Mouse (Mus musculus) 3134 (cell line): Measurements from ENCODE around the gene Sdr9c7.
"Not testable (repeated sequence)": the region's sequence is repeated elsewhere in the genome, so short reads cannot be mapped to it uniquely, and the experiment has no call there.

Source experiments
- DNase-seq: peaks from one replicate; pipeline ENCODE4 v3.0.0-alpha.2; 2011; ENCODE audit warnings: low spot score; ENCODE audit not compliant: insufficient read length; ENCODE audit errors: extremely low read depth

The Sdr9c7 gene

DNA sequence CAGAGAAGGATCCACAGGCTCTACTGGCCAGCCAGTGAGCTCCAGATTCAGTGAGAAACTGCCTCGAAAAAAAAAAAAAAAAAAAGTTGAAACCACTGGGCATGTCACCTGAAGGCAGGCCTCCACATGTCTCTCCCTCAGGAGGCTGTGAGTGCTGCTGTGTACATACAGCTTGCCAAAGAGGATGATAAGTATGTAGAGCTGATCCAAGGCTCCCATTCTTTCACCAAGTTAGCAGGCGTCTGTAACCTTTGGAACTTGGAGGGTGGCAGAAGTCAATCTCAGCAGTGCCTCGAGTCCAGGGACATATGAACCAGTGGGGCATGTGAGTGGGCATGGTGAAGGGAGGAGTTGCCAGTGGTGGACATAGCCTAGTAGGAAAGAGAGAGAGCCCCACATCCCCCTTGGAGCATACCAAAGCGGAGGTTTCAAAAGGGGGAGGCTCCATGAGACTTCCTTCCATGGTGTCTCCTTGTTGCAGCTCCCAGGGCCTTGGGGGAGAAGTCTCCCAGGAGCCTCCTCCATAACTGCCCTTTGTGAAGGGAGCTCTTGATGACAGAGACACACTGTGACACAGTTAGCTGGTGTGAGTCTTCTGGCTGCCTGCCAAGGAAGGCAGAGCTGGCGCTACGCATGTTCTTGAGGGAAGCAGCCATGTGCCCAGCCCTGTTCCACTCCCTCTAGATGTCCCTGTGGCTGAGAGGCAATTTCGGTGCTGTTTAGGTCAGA, 6.6 kb downstream of the Sdr9c7 start:
- no peak for DNase-seq

DNA sequence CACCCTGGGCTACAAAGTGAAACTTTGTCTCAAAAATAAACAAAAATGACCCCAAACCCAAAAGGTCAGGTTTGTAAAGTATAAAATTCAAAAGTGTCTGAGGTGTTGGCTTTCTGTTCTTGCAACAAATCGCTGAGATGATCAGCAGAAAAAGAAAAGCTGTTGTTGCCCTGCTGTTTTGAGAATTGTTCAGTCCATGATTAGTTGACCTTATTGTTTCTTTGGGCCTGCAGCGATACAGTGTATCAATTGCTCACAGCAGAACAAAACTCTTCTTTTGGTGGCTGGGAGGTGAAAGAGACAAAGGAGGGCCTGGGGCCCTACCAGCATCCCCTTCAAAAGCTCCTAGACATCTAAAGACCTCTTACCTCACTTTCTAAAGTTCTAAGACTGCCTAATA, 7.8 kb downstream of the Sdr9c7 start:
- DNase-seq = no peak

DNA sequence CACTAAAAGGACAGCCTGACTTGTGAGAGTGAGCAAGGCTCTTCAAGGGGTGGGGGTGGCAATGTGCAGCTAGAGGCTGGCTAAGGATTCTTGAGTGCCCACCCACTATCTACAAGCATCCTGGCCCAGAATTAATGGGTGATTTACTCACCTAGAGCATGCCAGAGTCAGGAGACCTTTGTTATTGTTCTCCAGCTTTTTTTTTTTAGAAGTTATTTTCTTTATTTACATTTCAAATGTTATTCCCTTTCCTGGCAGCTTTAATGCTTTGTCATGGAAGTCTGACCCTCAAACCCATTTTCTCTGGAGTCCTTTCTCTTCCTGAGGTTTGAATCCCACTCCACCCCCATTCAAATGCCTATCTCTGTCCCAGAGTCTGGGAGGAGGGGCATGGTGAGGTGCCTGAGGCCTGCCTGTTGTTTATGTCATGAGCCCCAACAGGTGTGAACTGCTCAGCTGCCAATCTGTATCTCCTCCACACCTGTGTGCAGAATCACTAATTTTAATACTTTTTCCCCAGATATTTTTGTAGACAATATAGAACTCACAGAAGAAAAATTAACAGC, 9.2 kb downstream of the Sdr9c7 start:
- no peak for DNase-seq

DNA sequence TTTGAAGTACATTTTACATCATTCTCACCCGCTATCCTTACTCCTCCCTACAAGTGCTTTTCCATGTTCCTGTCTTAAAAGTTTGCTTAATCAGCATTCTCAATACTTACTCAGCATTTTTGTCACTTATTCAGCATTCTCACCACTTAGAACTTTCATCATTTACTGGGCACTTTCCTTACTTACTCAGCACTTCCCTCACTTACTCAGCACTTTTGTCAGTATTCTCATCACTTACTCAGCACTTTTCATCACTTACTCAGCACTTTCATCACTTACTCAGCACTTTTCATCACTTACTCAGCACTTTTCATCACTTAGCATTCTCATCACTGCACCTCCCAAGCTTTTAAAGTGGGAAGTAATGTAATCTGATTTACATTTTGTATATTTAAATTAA, 17.3 kb downstream of the Sdr9c7 start:
- no peak for DNase-seq

DNA sequence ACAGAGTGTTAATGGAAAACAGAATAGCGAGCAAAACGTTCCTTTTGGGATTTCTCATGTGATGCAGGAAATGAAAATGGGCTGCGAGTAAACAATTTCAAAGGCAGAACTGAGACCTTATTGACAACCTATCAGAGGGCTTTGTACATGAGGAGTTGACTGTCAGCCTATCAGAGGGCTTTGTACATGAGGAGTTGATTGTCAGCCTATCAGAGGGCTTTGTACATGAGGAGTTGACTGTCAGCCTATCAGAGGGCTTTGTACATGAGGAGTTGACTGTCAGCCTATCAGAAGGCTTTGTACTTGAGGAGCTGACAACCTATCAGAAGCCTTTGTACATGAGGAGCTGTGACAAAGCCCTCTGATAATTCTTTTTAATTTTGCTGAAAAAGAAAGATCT, 18.9 kb downstream of the Sdr9c7 start:
- not testable (repeated sequence) for DNase-seq

DNA sequence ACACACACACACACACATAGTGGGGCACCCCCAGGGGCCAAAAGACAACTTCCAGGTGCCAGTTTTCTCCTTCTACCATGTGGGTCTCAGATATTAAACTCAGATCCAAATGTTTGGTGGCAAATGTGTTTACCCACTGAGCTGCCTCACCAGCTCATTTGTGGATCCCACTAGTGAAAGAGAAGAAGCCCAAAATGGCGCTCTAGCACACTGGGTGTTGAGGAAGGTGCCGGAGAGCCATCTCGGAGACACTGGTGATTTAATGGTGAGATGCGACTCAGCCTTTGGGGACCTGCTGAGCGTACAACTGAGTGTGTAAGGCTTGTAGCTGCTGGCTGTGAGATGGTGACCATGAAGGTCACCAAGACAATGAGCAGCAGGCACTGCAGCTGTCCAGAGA, 19.3 kb downstream of the Sdr9c7 start:
- DNase-seq = no peak

DNA sequence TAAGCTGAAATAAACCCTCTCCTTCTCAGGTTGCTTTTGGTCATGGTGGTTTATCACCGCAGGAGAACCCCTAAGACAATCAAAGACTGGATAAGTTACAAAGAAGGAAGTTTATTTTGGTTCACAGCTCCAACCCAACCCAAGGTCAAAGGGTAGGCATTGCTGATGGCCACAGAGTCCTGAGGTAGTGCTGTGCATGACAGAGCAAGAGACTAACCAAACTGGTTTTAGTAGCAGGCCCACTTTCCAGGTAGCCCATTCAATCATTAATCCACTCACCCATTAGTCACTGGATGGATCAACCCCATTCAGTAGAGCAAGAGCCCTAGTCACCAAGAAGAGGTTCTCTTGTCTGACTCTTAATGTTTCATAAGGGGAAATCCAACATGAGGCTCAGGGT, 23.9 kb downstream of the Sdr9c7 start:
- DNase-seq = no peak

DNA sequence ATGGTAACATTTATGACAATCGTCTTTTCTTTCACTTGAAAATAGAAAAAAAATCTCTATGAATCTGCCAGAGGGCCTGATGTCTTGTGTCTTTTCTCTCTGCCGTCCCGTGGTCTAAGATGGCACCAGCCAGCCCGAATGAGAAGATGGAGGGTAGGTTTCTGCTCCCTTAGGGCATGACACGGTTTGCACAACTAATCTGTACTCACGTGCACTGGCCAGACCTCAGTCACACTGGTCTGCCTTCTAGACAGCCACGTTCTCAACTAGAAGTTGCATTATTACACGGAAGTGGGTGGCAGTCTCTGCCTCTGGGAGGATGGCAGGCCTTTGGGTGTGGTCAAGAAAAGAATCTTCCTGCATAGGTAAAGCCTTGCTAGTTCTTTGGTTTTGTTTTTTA, 24.7 kb downstream of the Sdr9c7 start:
- DNase-seq = no peak

DNA sequence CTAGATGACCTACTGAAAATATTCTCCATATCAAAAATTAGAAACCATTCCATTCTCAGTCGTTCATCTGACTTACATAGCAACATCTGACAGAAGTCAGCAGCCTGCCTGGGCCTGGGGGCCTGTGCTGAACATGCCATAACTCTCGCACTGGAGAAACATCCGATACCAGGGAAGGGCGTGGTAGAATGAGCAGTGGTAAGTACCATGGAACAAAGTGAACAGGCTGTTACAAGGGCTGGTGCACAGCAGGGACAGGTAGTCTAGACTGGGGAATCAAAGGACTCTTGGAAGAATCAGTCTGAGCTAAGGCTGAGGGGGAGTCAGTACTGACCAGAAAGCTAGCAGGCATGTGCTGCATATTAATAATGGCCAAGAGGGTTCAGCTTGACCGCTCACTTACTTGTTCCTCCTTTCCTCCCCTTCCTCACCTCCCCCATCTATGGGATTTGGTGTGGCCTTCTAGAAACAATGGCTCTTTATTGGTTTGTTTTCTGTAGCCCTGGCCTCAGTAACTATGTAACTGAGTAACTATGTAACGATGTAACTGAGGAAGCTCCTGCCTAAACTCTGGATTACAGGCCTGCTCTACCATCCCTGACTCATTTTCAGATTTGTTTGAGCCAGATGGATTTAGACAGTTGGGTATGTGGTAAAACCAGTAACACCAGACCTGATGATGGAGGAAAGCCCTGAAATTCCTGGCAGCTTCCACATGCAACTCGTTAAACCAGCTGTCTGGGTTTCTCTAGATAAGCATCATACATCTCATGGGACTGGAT, 26.5 kb downstream of the Sdr9c7 start:
- DNase-seq = no peak

DNA sequence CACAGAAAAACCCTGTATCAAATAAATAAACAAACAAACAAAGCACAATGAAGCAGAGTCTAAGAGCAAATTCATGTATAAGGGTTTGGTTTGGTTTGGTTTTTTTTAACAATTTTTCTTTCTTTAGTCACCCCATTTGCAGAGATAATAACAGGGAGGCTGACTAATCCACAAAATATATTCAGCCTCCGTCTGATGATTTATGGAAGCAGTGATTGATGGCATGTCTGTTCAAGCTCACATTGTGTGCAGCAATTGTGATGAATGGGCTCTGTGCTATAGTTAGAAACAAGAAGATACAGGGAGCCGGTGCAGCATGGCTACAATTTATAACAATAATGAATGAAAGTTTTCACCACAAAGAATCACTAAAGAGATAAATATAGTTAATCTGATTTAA, 29.4 kb downstream of the Sdr9c7 start:
- DNase-seq = no peak

DNA sequence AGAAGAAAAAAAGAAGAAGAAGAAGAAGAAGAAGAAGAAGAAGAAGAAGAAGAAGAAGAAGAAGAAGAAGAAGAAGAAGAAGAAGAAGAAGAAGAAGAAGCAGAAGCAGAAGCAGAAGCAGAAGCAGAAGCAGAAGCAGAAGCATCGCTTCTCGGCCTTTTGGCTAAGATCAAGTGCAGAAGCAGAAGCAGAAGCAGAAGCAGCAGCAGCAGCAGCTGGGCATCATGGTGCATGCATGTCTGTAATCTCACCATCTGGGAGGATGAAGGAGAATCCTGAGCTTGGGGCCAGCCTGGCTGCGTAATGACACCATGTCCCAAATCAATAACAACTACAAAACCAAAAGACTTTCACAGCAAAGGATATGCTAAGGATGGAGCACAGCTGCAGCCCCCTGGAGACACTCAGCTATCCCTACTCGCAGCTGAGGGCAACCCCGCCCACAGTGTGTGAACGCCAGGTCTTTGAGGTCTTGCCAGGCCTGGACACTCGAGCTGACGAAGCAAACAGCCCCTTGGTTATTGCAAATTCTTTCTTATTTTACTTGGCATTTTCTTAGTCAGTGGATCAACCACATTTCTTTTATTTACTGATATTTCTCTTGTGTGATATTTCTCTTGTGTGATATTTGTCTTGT, 34.1 kb downstream of the Sdr9c7 start:
- DNase-seq = no peak

DNA sequence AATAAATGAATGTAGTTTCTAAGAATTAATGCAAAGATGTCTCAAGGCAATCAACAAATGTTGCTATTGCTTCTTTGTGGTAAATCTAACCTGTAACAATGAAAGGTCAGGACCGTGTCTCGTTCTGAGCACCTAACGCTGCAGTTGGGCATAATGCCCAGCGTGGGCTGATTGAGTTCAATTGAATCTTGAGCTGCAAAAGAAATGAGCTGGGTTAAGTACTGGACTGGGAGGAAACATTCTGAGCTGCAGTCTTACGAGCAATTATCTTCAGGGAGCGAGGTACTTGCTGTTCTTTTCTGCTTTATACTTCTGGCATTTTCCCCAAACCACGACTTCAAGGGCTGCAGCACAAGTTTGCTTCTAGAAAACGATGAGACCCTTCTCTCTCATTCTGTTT, 38.0 kb downstream of the Sdr9c7 start:
- DNase-seq = no peak

DNA sequence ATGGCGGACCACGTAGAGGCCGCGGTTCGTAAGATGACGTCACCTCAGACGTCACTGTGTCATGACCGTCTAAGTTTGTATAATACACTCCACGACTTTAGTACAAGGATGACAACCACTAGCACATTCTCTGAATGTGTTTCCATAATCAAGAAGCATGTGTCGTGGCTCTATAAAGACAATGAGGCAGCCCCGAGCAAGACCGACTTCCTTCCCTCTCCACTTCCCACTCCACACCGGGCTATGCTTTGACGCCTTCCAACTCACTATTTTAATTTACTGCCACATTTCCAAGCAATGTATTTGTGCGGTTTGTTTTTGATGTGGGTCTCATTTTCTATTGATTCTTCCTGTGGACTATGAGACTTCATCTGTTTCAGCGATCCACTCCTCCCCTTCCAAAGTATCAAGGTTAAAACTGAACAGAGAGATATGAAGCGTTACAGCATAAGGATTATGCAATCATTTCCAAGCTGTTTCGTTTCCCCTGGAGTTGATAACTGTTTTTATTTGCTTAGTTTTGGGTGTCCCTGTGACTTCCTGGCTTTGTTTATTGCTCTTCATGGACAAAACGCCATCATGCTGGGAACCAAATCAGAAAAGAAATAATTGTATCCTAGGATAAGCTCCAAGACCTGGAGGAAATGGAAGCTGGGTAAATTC, 38.6 kb downstream of the Sdr9c7 start:
- no peak for DNase-seq

DNA sequence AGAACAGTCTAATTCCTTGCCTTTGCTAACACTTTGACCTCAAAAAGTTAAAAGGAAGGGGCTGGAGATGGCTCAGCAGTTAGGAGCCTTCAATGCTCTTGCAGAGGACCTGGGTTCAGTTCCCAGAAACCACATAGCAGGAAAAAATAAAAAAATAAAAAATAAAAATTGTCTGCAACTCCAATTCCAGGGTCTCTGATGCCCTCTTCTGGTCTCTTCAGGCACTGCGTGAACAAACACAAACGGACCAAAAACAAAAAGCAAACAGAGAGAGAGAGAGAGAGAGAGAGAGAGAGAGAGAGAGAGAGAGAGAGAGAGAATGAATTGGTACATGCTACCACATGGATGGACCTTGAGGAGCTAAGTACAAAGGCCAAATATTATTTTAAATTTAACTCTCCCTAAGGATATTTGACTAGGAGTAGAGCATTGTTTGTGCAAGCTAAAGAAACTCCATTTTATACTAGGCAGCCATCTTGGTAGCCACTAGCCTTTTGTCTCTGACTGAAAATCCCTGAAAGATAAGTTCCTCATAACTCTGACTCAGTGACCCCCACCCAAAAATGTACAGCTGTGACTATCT, 39.2 kb downstream of the Sdr9c7 start:
- peak; percentile 47 for DNase-seq

DNA sequence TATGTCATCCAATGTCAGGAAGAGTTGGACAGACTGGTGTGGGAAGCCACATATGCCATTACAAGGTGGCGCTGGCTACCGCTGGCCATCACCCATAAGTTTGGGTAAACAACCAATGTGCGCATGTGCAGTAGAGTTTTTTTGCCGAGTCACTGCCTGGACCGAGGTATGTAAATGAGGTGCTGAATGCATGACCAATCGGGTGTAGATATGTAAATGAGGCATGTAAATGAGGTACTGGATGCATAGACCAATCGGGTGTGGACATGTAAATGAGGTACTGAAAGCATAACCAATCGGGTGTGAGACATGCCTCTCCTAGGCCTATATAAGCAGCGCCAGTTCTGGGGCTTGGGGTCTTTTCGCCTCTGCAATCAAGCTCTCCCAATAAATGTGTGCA, 41.3 kb downstream of the Sdr9c7 start:
- DNase-seq = not testable (repeated sequence)

DNA sequence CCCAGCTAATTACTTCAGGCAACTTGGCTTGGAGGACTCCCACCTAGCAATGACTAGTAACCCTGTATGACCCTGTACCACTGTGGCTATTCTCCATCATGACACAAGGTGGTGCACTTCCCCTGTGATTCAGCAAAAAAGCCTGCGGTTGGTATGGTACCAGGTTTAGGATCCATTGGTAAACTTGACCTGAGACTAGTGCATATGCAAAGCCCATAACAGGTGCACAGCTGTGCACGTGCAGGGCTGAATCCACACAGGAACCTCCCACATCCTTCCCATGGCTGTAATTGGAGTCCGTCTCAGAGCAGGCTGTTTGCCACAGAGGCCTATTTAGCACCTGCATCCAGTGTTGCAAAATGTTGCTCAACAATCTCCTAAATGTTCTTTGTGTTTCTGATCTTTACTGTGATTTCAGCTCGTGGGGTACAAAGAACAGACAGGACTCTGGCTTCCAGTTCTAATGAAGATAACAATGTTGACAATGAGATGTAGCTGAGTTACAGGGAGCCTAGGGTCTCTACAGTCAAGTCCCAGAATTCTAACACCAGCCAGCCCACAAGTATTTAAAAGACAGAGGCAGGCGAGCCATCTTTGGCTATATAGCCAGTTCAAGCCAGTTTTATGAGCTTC, 47.2 kb downstream of the Sdr9c7 start:
- DNase-seq = peak; percentile 25

DNA sequence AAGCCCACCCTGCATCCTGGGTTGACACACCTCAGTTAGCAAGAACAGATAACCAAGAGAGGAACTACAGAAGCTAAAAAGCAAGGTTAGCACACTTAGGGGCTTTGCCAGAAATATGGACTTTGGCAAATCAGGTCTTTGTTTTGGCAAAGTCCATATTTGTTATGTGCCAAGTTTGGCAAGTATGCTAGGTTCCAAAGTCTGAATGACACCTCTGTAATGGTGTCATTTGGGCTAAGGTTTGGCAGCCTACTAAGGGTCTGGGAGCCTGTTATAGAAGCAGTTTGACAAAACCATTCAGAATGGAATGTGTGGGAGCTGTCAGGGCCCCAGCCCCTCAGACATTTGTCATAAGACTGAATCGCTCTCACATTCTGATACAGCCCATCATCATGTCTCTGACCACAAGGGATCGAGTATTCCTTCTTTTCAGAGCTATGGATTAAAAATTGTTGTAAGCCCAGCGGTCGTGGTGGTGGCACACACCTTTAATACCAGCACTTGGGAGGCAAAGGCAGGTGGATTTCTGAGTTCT, 51.3 kb downstream of the Sdr9c7 start:
- no peak for DNase-seq

DNA sequence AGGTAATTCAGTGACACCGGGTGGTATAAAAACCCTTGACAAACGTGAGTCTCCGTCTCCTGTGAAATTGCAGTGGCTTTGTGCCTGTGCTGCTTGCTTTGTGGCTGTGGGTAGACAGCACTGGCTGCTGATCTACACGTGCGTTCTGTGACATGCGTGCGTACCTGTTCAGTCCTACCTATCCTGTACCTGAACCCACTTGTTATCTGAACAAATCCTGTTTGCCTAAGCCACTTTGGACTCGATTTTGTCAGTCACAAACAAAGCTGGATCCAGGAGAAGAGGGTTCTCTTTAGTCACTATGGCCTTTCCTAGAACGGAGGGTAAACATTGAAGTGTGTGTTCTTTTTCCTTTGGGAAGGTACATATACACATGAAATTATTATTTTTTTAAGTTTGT, 53.1 kb downstream of the Sdr9c7 start:
- DNase-seq = no peak

DNA sequence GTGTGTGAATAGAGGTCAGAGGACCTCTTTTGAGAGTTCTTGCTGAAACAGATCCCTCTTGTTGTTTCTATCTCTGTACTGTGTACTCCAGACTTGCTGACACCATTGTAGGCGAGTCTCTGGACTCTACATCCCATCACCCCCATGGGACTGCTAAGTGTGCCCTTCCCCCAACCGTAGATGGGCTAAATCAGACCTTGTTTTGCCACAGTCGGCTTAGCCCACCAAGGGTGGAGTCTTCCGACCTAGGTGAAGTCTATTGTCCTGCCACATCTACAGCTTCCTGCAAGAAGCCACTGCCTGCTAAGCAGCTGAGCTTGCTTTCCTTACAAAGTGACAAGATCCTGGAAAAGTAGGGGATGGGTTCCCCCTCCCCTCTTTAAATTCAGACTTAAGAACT, 53.5 kb downstream of the Sdr9c7 start:
- DNase-seq = no peak

DNA sequence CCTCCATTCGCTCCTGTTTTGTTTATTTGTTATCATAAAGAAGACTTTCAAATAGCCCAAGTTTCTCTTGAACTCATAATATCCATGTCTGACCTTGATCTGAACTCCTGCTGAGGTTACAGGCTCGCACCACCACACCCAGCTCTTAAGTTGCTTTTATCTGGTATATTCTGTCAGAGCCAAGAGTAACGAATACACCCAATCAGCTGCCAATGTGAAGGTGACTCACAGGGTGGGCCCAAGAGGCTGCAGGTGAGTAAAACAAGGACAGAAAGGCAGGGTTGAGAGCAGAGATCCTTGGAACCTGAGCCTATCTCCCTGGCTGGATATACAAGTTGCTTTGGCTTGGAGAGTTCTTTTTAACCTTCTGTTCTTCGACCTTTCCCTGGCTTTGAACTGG, 56.7 kb downstream of the Sdr9c7 start:
- DNase-seq = no peak
